Mouse (Mus musculus): ENCODE results near the gene Asb8. TPM values are rescaled to one million over a fixed set of nuclear protein-coding genes. Genes with fewer than 3 reads are reported as not detected.

The Asb8 gene
- polyA plus RNA-seq, 1 experiment: 60.2 TPM

DNA sequence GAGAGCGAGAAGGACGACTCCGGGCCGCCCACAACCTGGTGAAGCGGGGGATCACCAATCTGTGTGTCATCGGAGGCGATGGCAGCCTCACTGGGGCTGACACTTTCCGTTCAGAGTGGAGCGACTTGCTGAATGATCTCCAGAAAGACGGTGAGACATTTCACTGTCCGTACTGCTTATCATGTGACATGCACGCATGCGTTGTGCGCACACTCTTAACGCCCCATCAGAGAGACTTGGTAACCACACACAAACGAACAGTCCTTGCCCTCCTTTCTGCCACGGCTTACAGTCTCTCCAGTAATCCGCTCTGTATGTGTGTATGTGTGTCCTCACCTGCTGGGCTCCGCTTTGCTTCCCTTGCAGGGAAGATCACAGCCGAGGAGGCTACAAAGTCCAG is 44.6 kb downstream of the Asb8 start:
- no peak for DNase-seq (ENCODE audit: extremely low spot score in 1 of 2, low spot score in 1 of 2)

DNA sequence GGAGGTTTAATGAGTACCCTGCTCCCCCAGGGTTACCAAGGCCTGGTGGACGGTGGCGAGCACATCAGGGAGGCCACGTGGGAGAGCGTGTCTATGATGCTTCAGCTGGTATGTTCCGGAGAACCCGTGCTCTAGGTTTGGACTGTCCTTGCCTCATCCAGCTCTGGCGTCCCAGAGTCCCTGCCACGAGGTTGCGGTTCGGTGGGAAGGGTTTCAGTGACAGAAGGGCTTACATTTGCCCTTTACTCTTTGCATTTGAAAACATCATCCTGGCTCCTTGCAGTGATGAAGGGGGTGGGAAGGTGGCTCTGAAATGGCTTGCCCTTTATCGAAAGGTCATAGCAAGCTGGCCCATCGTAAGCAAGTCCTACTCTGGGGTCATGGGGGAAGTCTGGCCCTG is 46.1 kb downstream of the Asb8 start:
- no peak for DNase-seq (ENCODE audit: extremely low spot score in 1 of 2, low spot score in 1 of 2)

DNA sequence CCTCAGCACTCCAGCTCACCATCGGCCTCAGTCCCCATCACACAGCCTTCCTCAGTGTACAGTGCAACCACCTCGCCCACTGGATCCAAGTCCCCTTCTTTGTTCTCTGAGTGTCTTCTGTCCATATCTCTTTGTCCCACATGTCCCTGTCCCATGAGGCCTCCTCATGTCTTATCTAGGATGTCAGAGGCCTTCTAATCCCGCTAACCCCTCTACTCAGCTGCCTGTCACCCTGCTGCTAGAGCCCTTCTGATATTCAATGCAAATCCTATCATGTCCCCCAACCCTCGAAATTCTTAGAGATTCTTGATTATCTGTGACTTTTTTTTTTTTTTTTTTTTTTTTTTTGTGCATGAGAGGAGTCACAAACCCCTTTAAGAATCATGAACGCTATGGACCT is 49.1 kb downstream of the Asb8 start:
- no peak for DNase-seq (ENCODE audit: extremely low spot score in 1 of 2, low spot score in 1 of 2)

DNA sequence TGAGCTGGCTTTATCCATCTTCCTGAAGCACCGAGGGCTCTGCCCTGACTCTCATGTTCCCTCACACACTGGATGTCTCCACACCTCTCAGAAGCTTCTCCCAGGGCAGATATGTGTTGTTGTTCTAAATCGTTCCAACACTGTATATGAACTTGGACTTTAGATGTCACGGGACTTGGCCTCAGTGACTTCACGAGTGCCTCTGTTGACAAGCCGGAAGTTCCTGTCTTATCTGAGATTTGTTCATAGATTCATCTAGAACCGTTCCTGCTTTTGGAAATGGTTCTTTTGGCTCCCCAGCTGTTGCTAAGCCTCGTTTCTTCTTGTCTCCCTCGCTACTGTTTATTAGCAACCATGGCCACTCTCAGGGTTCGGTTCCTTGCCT is 49.7 kb downstream of the Asb8 start:
- no peak for DNase-seq (ENCODE audit: extremely low spot score in 1 of 2, low spot score in 1 of 2)

DNA sequence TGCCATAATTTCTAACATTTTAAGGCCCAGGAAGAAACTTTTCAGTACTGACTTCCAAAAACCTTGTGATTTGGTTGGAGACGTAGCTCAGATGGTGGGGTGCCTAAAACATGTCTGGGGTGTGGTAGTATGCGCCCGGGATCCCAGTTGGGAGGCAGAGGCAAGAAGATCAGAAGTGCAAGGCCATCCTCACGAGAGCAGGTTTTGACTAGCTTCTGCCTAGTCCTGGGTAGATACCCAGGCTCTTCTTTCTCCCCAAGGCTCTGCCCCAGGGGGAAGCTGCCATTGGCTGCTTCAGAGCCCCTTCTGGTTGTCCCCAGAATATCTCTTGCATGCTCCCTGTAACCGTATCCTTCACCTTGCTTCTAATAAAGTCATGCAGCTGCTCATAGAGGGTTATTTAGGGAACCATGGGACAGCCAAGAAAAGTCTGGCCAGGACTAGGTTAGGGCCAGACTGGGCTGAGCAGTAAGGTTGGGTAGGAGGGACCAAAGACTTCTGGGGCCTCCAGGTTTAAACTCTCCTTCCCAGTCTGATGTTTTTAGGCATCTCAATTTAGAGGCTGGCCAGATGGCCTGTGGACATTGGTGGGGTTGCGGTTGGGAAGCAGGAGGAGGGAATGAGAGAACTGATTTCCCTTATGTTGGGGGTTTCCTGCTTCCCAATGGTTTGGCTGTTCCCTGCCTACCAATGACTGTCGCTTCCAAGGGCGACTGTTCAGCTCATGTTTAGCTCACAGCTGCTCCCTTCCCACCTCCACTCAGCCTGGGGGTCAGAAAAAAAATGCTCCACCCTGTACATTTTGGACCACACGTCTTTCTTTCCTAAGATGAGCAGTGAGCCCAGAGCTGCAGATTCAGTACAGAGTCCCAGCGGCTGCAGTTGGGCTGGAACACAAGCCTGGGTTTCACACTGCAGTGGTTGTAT is 50.3 kb downstream of the Asb8 start:
- no peak for DNase-seq (ENCODE audit: extremely low spot score in 1 of 2, low spot score in 1 of 2)

DNA sequence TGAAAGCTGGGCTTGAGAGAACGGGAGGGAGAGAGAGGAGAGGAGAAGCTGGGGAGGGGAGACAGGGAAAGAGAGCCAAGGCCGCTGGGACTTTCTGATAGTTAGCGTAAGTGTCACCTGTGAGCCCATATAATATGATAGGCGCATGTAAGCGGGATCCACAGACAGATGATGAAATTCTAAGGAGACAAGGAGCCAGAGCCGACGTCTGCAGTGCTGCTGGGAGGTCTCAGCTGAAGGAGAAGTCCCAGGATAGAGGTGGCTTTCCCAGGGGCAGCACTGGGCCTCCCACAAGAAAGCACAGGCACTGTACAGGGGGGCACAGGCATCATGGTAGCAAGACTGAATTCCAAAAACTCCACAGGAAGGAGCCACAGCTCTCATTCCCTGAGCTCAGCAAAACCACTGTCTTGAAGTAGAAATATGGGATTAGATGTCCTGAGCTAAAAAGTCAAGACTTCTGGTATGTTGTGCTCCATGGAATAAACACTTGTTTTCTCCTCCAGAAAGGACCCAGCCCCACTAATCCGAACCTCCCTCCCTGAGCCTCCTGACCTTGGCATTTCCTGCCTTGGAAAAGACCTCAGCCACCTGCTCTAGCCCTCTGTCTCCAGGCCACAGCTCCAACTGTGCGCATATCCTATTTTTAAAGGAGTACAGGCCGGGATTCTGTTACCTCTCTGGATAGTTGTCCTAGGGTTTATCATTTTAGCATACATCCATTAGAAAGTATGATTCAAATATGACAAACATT is 51.1 kb downstream of the Asb8 start:
- DNase-seq (ENCODE audit: extremely low spot score in 1 of 2, low spot score in 1 of 2): no peak

DNA sequence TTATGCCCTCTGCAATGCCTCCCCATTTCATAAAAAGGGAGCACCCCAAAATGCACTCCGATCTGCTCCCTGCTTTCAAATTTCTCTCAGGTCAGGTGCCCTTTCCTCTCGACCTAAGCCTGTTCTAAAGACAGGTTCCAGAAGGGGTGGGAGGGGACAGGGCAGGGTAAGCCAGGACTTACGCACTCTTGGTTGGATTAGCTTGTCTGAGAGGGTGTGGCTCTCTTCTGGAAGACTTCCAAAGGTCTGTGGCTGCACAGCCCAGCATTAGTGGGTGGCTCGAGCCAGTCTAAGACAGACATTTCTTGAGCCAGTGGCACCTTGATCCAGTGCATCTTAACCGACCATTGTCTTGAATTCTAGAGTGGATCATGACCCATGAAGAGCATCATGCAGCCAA is 53.6 kb downstream of the Asb8 start:
- no peak for DNase-seq (ENCODE audit: extremely low spot score in 1 of 2, low spot score in 1 of 2)

DNA sequence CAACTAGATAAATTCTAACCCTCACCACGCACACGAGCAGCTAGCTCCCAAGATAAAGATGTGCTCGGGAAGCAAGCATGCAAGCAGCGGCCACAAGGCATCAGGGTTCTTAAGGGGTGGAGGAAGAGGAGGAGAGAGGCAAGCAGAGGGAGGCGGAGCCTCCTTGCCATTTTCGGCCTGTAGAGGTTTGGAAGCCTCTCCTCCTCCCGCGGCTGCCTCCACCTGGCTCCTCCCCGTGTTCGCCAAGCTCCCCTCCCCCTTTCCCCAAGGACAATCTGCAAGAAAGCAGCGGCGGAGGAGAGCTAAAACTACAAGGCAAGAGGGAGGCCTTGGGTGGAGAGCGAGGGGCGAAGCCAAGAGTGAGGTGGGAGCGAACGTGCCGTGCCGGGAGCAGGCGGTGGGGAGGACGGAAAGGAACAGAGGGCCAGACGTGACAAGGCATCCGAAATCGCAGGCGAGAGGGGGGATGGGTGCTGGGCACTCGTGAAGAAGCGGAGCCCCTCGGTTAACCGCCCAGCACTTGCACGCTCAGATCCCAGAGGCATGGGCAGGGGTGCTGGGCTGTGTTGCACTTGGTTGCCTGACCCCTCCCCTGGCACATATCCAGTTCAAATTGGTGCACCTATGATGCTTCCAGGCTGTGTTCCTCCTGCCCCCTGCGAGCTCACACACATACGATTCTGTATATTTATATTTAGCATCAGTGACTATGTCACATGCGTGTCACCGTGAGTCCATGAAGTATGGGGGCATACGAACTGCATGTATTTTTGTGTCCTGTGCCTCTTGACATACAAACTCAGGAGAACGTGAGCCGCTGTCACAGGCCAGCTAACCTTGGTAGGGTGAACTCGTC is 56.9 kb downstream of the Asb8 start:
- DNase-seq (ENCODE audit: extremely low spot score in 1 of 2, low spot score in 1 of 2): peak; percentile 83 to 93

DNA sequence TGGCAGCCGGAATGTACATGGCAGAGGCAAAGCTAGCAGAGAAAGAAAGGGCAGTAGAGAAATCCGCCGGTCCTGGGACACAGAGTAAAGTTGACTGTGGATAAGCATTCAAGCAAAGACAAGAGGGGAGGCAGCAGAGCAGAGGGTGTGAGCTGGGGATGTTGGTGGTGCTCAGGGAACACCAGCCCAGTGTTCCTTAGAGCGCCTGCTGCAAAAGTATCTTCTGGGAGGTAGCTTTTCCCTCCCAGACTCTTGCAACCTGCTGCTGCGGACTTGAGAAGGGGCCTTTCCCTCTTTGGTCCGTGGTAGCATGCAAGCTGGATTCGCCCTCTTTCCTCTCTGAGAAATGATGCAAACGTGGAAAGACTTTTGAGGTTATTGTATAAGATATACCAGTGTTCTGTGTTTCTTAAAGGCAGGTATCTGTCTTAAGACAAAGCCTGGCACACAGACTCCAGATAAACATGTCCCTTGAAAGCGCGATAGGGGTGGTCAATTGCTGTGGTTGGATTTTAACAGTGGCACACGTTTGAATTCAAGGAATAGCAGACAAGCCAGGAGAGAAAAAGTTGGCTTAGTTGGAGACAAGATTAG is 57.6 kb downstream of the Asb8 start:
- no peak for DNase-seq (ENCODE audit: extremely low spot score in 1 of 2, low spot score in 1 of 2)

DNA sequence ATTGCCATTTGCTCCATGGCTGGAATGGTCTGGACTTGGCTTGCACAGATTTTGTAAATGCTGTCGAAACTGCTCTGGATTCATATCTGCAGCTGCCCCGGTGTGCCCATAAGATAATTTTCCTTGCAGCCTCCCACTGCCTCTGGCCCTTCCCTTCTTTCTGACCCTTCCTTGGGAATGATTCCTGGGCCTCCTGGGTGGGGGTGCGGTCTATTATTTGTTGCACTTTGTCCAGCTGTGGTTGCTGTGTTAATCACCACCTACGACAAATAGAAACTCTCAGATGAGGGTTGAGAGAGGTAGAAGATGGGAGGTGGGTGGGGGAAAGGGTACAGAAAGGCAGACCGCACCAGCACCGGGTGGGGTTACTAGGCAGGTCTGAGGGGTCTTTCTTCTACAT is 58.2 kb downstream of the Asb8 start:
- no peak for DNase-seq (ENCODE audit: extremely low spot score in 1 of 2, low spot score in 1 of 2)

DNA sequence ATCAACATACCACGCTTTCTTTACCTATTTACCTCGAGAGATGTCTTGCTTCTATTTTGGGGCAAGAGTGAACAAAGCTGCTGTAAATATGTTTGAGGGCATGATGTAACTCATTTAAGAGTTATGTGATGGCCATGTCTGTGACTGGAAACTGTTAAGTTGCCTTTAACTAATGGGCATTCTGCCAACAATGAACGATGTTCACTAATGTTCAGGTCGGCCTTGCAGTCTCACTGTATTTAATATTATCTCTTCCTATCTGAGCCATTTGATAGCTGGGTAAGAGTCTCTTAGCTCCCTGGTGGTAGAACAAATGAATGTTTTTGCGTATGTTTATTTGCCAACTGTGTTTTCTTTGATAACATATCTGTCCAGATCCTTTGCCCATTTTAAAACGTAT is 58.9 kb downstream of the Asb8 start:
- no peak for DNase-seq (ENCODE audit: extremely low spot score in 1 of 2, low spot score in 1 of 2)

DNA sequence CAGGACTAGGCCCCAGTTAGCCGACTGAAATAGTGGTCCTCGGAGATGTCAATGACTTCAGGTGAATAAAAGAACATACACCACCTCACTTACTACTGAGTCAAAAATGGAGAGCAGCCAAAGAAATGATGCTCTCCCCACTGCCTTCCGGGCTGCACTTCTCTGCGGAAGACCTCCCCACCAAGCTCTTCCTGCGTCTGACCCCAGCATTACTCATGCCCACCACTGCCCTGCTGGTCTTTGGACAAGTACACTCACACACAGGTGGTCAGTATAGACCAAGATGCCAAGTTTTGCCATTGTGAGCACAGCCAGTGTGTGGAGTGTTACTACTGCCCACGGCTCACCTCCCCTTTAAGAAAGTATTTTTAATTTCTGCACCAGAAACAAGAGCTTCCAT is 63.0 kb downstream of the Asb8 start:
- no peak for DNase-seq (ENCODE audit: extremely low spot score in 1 of 2, low spot score in 1 of 2)

DNA sequence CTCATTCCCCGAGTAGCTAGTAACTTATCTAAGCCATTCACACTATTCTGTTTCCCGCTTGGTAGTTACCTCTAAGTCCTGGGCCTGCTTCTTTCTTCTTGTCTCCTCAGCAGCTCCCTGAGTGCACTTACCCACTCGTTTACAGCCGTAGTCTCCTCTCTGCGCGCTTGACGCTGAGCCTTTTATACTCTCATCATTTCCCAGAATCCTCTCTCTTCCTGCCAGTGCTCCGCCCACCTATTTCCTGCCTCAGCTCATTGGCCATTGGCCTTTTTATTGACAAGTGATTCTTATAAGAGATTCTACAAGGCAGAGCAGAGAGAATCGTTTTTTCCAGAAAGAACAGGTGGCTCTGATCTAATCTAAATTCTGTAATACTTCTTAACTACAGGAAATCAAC is 66.9 kb downstream of the Asb8 start:
- no peak for DNase-seq (ENCODE audit: extremely low spot score in 1 of 2, low spot score in 1 of 2)

DNA sequence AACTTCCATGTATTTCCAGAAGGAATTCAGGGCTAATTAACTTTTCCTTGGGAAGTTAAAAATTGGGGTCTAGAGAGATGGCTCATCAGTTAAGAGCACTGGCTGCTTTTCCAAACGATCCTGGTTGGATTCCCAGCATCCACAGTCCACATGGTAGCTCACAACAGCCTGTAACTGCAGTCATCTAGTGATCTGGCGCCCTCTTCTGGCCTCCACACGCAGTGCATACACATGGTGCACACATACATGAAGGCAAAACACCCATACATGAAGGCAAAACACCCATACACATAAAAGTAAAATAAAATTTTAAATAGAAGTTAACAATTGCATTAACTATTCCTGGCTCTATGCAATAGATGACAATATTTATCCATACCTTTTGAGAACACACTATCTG is 68.5 kb downstream of the Asb8 start:
- DNase-seq (ENCODE audit: extremely low spot score in 1 of 2, low spot score in 1 of 2): no peak

DNA sequence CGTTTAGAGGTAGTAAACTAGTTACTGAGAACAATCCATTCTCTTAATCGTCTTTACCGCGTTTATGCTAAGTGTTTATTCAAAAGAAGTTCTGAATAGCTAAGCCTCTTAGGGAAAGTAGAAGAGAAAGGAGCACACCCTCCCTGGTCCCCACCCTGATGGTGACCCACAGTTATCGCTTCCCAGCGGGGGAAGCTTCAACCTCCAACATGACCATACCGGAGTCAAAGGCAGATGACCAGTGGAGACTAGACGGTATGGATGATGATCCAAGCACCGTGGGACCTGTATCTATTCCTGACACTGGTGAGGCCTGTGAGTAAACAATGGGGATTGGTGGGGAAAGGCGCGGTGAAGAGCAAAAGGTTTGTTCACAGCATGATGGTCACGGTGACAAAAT is 70.5 kb downstream of the Asb8 start:
- no peak for DNase-seq (ENCODE audit: extremely low spot score in 1 of 2, low spot score in 1 of 2)

DNA sequence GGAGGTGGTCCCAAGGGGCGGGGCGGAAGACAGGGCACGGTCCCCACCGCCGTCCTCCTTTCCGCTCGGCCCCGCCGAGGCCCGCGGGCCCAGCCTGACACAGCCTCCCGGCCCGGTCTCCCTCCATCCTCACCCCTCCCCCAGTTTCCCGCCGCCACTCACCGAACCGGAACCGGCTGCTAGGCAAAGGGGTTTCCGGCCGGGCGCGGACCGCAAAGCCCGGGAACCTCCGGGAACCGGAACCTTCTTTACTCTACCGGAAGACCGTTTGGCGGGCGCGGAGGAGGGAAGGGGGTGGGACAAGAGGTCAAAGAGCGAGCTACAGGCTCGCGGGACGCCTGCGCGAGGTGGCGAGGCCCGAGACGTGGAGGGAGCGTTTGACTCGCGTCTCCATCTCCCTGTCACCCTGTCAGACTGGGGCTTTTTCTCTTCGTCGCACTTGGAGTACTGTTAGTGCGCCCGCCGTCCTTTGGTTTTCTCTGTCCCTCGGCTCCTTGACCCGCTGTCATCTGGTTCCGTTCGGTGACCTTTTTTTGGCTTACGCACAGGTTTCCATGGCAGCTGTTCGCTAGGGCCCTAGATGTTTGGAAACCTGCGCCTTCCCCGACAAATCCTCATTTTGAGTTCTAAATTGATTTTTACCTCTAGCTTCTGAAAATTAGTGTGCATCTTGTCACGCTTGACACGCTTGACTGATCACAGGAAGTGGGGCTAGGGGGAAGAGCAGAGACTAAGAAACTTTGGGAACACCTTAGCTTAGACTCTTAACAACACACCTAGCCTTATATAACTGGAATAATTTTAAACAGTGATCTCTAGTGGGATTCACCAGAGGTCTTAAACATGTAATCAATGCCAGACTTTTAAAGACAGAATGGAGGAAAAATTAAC is 72.1 kb downstream of the Asb8 start, which contains the start of gene Senp1:
TSS of gene Senp1 (minus strand) at position 624 of the 891 bp plus-strand sequence.
- DNase-seq (ENCODE audit: extremely low spot score in 1 of 2, low spot score in 1 of 2): peak; percentile 76 to 90

DNA sequence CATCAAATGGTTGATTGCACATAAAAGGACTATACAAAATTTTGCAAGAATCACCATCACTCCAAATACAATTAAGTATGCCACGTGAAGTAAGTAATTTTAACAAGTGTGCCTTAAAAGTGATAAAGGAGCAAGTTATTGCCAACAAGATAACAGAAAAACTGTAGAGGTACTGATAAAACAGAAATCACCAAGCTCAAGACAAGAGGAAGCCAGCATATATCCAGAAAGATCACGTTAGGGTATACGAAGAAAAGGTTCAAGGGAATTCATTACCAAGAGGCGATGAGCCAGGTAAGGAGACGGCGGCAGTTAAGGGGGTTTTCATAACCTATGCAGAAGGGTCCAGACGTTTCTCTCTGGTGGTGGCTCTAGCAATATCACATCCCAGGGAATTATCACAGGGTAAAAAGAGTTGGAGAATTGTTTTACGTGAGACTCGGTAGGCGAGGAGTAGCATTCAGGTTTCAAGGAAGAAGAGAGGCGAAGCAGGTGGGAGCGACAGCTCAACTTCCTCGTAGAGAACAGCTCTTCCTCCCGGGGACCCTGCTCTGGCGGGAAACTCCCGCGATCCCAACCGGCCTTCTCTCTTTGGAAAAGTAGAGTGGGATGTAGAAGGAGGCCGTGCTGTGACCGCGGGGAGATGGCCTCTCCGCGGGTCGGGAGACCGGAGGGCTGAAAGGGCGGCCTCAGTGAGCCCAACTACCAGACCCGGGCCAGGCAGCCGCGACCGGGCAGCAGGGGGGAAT is 72.9 kb downstream of the Asb8 start, which contains the start of gene Pfkm:
TSS of gene Pfkm (plus strand) at position 218 of the 749 bp plus-strand sequence.
- DNase-seq (ENCODE audit: extremely low spot score in 1 of 2, low spot score in 1 of 2): no peak

DNA sequence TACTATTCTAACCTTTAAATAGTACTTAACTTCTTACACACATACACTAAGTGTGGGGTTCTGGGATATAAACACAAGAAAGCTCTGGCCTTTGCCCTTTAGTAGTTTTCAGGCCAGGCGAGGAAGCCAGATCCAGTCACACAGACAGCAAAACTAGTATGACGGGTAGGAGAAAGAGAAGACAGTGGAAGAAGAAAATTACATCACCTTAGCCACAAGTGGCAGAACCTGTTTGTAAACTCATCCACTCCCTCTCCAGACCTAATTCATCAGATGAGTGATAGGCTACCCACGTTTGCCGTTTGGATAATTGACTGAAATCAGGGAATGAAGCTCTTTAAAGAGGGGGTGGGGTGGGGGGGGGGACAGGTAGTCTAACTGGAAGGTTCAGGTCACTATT is 73.6 kb downstream of the Asb8 start:
- DNase-seq (ENCODE audit: extremely low spot score in 1 of 2, low spot score in 1 of 2): no peak
